Mouse (Mus musculus): Measurements from ENCODE around the gene Tgfbr2.

Tgfbr2 gene

GRCm38 (mm10) chr9:116152878-116153277, 22.3 kb downstream of the Tgfbr2 start:
- no peak for DNase-seq (ENCODE audit: low spot score)

GRCm38 (mm10) chr9:116150725-116151396, 24.3 kb downstream of the Tgfbr2 start:
- no peak for DNase-seq (ENCODE audit: low spot score)

- DNase-seq (ENCODE audit: low spot score), result no peak
Measured at GRCm38 (mm10) chr9:116148809-116149208, 26.4 kb downstream of the Tgfbr2 start.

- DNase-seq (ENCODE audit: low spot score), result no peak
Measured at GRCm38 (mm10) chr9:116146235-116146634, 28.9 kb downstream of the Tgfbr2 start.

GRCm38 (mm10) chr9:116145231-116145641, 29.9 kb downstream of the Tgfbr2 start:
- DNase-seq (ENCODE audit: low spot score), result no peak

GRCm38 (mm10) chr9:116140422-116140821, 34.7 kb downstream of the Tgfbr2 start:
- no peak for DNase-seq (ENCODE audit: low spot score)

- no peak for DNase-seq (ENCODE audit: low spot score)
Measured at GRCm38 (mm10) chr9:116139549-116139948, 35.6 kb downstream of the Tgfbr2 start.

GRCm38 (mm10) chr9:116138595-116139134, 36.5 kb downstream of the Tgfbr2 start:
- no peak for DNase-seq (ENCODE audit: low spot score)

GRCm38 (mm10) chr9:116137645-116138044, 37.5 kb downstream of the Tgfbr2 start:
- DNase-seq (ENCODE audit: low spot score), result no peak

GRCm38 (mm10) chr9:116136811-116137210, 38.3 kb downstream of the Tgfbr2 start:
- DNase-seq (ENCODE audit: low spot score), result no peak

GRCm38 (mm10) chr9:116136146-116136545, 39.0 kb downstream of the Tgfbr2 start:
- no peak for DNase-seq (ENCODE audit: low spot score)

GRCm38 (mm10) chr9:116134488-116134887, 40.7 kb downstream of the Tgfbr2 start:
- no peak for DNase-seq (ENCODE audit: low spot score)

GRCm38 (mm10) chr9:116133312-116133980, 41.7 kb downstream of the Tgfbr2 start:
- no peak for DNase-seq (ENCODE audit: low spot score)

GRCm38 (mm10) chr9:116128886-116129285, 46.3 kb downstream of the Tgfbr2 start:
- DNase-seq (ENCODE audit: low spot score), result no peak

- no peak for DNase-seq (ENCODE audit: low spot score)
Measured at GRCm38 (mm10) chr9:116128311-116128710, 46.8 kb downstream of the Tgfbr2 start.

- no peak for DNase-seq (ENCODE audit: low spot score)
Measured at GRCm38 (mm10) chr9:116126494-116126893, 48.7 kb downstream of the Tgfbr2 start.

- no peak for DNase-seq (ENCODE audit: low spot score)
Measured at GRCm38 (mm10) chr9:116122969-116123589, 52.1 kb downstream of the Tgfbr2 start.

GRCm38 (mm10) chr9:116122544-116122943, 52.6 kb downstream of the Tgfbr2 start:
- DNase-seq (ENCODE audit: low spot score), result no peak

- no peak for DNase-seq (ENCODE audit: low spot score)
Measured at GRCm38 (mm10) chr9:116121472-116121871, 53.7 kb downstream of the Tgfbr2 start.

GRCm38 (mm10) chr9:116119990-116120389, 55.2 kb downstream of the Tgfbr2 start:
- no peak for DNase-seq (ENCODE audit: low spot score)

GRCm38 (mm10) chr9:116118332-116118872, 56.8 kb downstream of the Tgfbr2 start:
- no peak for DNase-seq (ENCODE audit: low spot score)

- no peak for DNase-seq (ENCODE audit: low spot score)
Measured at GRCm38 (mm10) chr9:116115875-116116274, 59.3 kb downstream of the Tgfbr2 start.

- no peak for DNase-seq (ENCODE audit: low spot score)
Measured at GRCm38 (mm10) chr9:116114339-116114738, 60.8 kb downstream of the Tgfbr2 start.

Measured in layer of hippocampus, adult 9-10 months (tissue).